Mouse (Mus musculus) olfactory bulb, adult 2 months (tissue): ENCODE measurements around the gene Dynlrb2. TPM values are rescaled to one million over a fixed set of nuclear protein-coding genes. Genes with fewer than 3 reads are reported as not detected.

Experiments used
- H3K27ac ChIP-seq: fragments of 200-500 bp; 2 replicates; pipeline ENCODE4 v1.5.1; 2012; ENCODE audit warnings: low read depth, low read length; ENCODE audit not compliant: insufficient read depth
- H3K4me1 ChIP-seq: fragments of 200-500 bp; 2 replicates; pipeline ENCODE4 v1.6.1; 2012; ENCODE audit warnings: low read length; ENCODE audit not compliant: control insufficient read depth, insufficient read depth
- H3K4me3 ChIP-seq: fragments of 200-500 bp; 2 replicates; pipeline ENCODE4 v1.5.1; 2012; ENCODE audit warnings: mild to moderate bottlenecking, low read depth, low read length, moderate library complexity; ENCODE audit not compliant: insufficient read depth
- CTCF ChIP-seq: fragments of 200-500 bp; IDR thresholded peaks from 2 replicates; pipeline ENCODE4 v1.5.1; 2012; ENCODE audit warnings: low read depth, mild to moderate bottlenecking, low read length, moderate library complexity; ENCODE audit not compliant: insufficient read depth
- POLR2A ChIP-seq: fragments of 200-500 bp; IDR thresholded peaks from 2 replicates; pipeline ENCODE4 v1.6.1; 2012; ENCODE audit warnings: mild to moderate bottlenecking, low read depth, low read length, moderate library complexity; ENCODE audit not compliant: insufficient read depth
- WGBS: fragments of 180-500 bp; shearing (Covaris S2); methylation state at CpG from one replicate; pipeline ENCODE4 v1.1.7; 2018; 5-methylcytosine and 5-hydroxymethylcytosine counted together
- polyA plus RNA-seq: library from polyadenylated mRNA; stranded (reverse); fragments of >200 nt; gene quantifications from 2 replicates; pipeline ENCODE4 v1.2.4, GENCODE M21; 2012; ENCODE audit warnings: low replicate concordance; ENCODE audit not compliant: missing spikeins, insufficient read depth, insufficient read length

Gene Dynlrb2
- polyA plus RNA-seq, 1 experiment: not detected

DNA sequence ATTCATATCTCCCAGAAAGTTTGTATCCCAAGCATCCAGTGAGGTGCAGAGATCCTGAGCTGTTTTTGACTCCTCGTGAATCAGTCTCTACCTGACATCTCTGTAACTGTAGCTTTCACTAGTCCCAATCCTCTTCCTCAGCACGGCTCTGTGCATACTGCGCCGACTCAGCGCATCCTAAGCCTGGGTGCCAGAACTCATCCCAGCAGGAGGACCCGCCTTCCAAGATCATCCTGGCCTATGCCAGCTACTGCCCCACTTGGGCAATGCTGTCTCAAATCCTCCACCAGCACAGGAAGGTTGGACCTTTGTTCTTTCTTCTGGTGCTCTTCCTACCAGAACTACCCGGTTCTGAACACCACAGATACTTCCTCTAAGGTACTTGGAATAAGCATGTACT, 20.1 kb downstream of the Dynlrb2 start:
- Histone ChIP-seq H3K4me3 (no peak overlapping the region), H3K27ac (no peak overlapping the region), H3K4me1 (no peaks in the 10 kb centered on the region; the same call in 1 of the 2 replicates)
- TF ChIP-seq POLR2A (no peak), CTCF (no peak)
- WGBS: 87% methylated on average over 7 of the region's 7 CpGs

GRCm38 (mm10) chr8:116528736-116529135, 24.0 kb downstream of the Dynlrb2 start:
- WGBS: 79% methylated on average over 7 of the region's 7 CpGs
- no peak overlapping the region for H3K4me3 ChIP-seq
- no peak overlapping the region for H3K27ac ChIP-seq
- TF ChIP-seq CTCF (no peak), POLR2A (no peak)
- H3K4me1 ChIP-seq: no peaks in the 10 kb centered on the region

DNA sequence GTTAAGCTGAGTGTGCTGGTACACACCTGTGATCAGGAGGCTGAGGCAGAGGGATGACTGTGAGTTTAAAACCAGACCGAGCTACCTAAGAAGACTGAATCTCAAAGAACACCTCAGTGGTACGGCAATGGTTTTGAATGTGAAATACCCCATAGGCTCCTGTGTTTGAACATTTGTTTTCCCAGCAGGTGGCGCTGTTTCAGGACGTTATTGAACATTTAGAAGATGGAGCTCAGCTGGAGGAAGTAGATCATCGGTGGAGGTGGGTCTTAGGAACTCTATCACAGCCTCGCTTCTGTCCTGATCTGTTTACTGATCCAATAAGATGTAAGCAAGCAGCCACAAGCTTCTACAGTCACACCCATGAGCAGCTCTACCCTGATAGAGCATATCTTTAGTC, 28.3 kb downstream of the Dynlrb2 start:
- H3K4me3 ChIP-seq: no peak overlapping the region
- no peak for TF ChIP-seq POLR2A
- TF ChIP-seq CTCF: no peak
- no peaks in the 10 kb centered on the region for H3K4me1 ChIP-seq
- WGBS: 78% methylated on average over 6 of the region's 6 CpGs
- no peak overlapping the region for H3K27ac ChIP-seq

DNA sequence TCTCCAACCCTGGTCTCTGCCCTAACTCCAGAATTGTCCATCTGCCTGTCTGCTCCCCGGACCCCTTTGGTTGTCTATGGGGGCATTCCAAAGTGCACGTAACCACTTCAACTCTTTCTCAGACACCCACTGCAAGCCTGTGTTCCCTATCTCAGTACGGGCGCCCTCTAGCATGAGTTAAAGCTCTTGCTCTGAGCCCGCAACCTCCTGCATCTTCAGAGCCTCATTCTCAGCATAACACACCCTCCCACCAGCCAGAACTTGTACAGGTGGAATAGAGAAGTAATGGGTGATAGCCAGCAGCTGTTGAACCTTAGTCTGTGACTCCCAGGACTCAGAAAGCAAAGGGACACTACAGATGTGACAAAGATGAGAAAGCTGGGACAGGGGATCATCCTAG, 32.0 kb downstream of the Dynlrb2 start:
- TF ChIP-seq POLR2A (no peak), CTCF (no peak)
- Histone ChIP-seq H3K4me3 (no peak overlapping the region), H3K4me1 (no peaks in the 10 kb centered on the region), H3K27ac (no peak overlapping the region)
- whole genome bisulfite sequencing: 78% methylated on average over 5 of the region's 5 CpGs

DNA sequence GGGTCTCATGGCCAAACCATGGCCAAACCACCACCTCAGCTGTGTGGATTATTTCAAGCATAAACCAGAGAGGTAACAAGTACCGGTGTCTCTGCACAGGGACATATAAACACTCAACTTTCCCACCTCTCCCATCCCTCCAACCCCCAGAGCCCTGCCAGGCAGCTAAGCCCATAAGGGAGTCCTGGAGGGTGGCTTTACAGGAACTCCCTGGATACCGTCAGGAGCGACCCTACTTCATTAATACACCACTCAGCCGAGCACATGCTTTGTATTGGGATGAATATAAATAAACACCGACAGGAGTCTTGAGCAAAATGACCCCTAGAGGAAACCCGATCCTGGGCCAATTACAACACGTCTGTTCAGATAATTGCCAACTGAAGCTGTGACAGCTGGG, 34.0 kb downstream of the Dynlrb2 start:
- TF ChIP-seq CTCF: no peak
- no peak for TF ChIP-seq POLR2A
- 43% methylated on average over 7 of the region's 7 CpGs for WGBS
- Histone ChIP-seq H3K4me1 (no peaks in the 10 kb centered on the region), H3K27ac (no peak overlapping the region), H3K4me3 (no peak overlapping the region)

- H3K4me3 ChIP-seq: no peak overlapping the region
- 100% methylated on average over 1 of the region's 1 CpGs for WGBS
These were observed 35.4 kb downstream of the Dynlrb2 start for GRCm38 (mm10) chr8:116540136-116540535.

DNA sequence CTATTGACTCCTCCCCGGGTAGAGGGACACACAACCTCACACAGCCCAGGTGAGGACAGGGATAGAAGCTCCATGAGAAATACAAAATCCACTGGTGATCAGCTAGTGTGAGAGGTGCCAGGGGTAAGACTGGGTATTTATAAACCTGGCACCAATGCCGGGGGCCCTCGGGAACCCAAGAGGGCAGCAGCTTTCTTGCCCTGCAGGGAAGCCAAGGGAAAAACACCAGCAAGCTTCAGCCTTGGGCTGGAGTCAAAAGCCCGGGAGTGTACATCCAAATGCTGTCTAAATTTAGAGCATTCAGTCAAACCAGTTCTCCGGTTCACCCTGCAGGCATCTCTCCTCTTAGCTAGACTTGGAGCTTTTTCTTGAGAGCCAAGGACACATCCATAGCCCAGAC, 38.1 kb downstream of the Dynlrb2 start:
- 63% methylated on average over 5 of the region's 5 CpGs for WGBS

More at GRCm38 (mm10) chr8:116540136-116540535, 35.4 kb downstream of the Dynlrb2 start:
- H3K4me1 ChIP-seq: no peaks in the 10 kb centered on the region
- TF ChIP-seq POLR2A (no peak), CTCF (no peak)
- no peak overlapping the region for H3K27ac ChIP-seq

GRCm38 (mm10) chr8:116543366-116543765, 38.6 kb downstream of the Dynlrb2 start:
- 84% methylated on average over 1 of the region's 1 CpGs for WGBS
- Histone ChIP-seq H3K4me1 (no peaks in the 10 kb centered on the region), H3K27ac (no peak overlapping the region), H3K4me3 (no peak overlapping the region)
- no peak for TF ChIP-seq POLR2A

More for the DNA sequence above, 38.1 kb downstream of the Dynlrb2 start:
- H3K4me3 ChIP-seq: no peak overlapping the region
- H3K4me1 ChIP-seq: no peaks in the 10 kb centered on the region
- no peak overlapping the region for H3K27ac ChIP-seq
- TF ChIP-seq POLR2A (no peak), CTCF (no peak)

- 48% methylated on average over 6 of the region's 6 CpGs for WGBS
These were observed 47.5 kb downstream of the Dynlrb2 start for GRCm38 (mm10) chr8:116552255-116552654.

GRCm38 (mm10) chr8:116552778-116553177, 48.0 kb downstream of the Dynlrb2 start:
- Histone ChIP-seq H3K4me3 (no peak overlapping the region), H3K4me1 (no peaks in the 10 kb centered on the region), H3K27ac (no peak overlapping the region)
- WGBS: 83% methylated on average over 3 of the region's 3 CpGs
- no peak for TF ChIP-seq POLR2A
- TF ChIP-seq CTCF: no peak

More at GRCm38 (mm10) chr8:116552255-116552654, 47.5 kb downstream of the Dynlrb2 start:
- TF ChIP-seq POLR2A (no peak), CTCF (no peak)
- Histone ChIP-seq H3K4me1 (no peaks in the 10 kb centered on the region), H3K4me3 (no peak overlapping the region), H3K27ac (no peak overlapping the region)

Other genes starting within 250 kb of the Dynlrb2 start
- not detected in 2 replicates for gene Cdyl2, start 228.0 kb downstream of the Dynlrb2 start, polyA plus RNA-seq